Mouse (Mus musculus): ENCODE data around the gene Rufy1.

GRCm38 (mm10) chr11:50375421-50375820 lies 55.5 kb downstream of the Rufy1 start:
- TF ChIP-seq CTCF (IDR thresholded peaks at IDR 0.05; ENCODE audit: low read depth) (no peak), EP300 (IDR thresholded peaks at IDR 0.05; ENCODE audit: low read depth) (no peak)

Data from liver, embryonic 14.5 days (tissue).